Mouse (Mus musculus): Measurements from ENCODE around the gene Irgq.

Gene Irgq

DNA sequence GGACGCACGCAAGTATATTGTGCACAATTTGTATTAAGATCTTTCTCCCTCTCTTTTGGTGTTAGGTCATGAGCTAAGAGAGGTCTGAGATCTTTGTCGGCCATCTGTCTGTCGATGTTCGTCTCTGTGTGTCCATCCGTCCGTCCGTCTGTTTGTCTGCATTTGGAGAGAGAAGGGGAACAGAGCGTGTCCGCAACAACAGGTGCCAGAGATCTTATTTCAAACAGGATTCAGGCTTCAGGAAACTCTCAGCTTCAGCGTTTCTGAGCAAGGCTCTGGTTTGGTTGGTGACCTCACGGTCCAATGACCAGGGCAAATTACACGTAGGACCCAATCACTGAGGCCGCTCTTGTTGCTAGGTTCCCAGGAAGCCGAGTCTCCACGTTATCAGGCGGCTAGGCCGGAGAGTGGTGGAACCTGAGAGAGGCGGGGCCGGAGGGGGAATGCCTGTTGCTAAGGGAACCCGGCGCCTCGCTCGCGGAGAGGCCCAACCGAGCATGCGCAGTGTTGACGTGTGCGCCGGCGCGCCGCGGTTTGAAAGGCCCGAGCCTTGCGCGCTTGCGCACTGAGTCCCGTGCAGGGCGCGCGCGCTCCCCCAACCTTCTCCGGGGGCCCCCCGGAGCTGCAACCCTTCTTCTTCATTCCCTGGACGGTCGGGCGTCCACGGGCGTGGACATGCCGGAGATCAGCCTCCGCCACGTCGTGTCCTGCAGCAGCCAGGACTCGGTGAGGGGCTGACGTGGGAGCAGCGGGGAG lies 16.3 kb downstream of the Irgq start:
- DNase-seq (ENCODE audit: low spot score in 2 of 2), result peak; percentile 99

- DNase-seq (ENCODE audit: low spot score in 2 of 2), result no peak
Observed at GRCm38 (mm10) chr7:24547534-24548036, 17.1 kb downstream of the Irgq start.

GRCm38 (mm10) chr7:24551985-24552759 lies 21.7 kb downstream of the Irgq start:
- DNase-seq (ENCODE audit: low spot score in 2 of 2), result no peak

- DNase-seq (ENCODE audit: low spot score in 2 of 2), result no peak
Observed at GRCm38 (mm10) chr7:24555786-24556185, 25.3 kb downstream of the Irgq start.

GRCm38 (mm10) chr7:24561450-24561849 lies 31.0 kb downstream of the Irgq start:
- DNase-seq (ENCODE audit: low spot score in 2 of 2), result no peak

DNA sequence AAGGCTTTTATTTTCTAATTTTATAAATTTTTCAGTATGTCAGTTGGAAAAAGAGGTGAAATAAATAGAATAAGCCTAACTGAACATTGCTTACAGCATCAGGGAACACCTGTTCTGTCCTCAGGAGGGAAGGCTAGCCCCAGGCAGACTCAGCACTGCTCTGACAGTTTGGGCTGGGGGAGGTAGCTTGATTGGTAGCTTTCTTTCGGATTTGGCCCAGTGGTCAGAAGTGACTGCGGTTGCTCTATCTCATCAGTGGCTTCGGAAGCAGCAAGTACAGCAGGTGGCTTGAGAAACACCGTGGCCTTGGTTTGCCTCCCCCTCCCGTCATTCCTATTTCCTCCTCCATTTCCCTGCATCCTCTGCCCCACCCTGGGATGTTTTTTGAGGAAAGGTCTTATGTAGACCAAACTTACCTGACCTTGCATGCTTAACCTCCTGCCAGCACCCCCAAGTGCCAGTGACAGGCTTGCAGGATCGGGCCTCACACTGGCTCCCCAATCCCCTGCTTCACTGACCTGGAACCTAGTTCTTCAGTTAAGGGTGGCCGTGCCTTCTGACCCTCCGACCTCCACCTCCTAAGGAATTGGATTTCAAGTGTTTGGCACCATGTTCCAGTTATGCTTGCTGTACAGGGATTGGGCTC lies 32.8 kb downstream of the Irgq start:
- peak; percentile 53 to 59 for DNase-seq (ENCODE audit: low spot score in 2 of 2)

DNA sequence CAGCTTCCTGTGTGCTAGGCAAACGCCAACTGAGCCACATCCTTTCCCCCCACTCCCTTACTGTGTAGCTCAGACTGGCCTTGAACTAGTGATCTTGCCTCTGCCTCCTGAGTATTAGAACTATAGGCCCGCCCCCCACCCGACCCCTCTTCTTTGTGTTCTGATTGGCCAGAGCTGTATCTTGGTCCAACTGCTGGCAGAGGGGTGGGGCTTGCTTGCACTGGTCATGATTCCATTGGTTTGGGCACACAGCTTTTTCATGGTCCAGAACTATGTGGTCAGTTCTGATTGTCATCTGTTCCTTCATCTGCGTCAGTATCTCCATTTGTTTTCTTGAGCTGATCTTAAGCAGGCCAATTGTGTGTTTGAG lies 33.3 kb downstream of the Irgq start:
- no peak for DNase-seq (ENCODE audit: low spot score in 2 of 2)

DNA sequence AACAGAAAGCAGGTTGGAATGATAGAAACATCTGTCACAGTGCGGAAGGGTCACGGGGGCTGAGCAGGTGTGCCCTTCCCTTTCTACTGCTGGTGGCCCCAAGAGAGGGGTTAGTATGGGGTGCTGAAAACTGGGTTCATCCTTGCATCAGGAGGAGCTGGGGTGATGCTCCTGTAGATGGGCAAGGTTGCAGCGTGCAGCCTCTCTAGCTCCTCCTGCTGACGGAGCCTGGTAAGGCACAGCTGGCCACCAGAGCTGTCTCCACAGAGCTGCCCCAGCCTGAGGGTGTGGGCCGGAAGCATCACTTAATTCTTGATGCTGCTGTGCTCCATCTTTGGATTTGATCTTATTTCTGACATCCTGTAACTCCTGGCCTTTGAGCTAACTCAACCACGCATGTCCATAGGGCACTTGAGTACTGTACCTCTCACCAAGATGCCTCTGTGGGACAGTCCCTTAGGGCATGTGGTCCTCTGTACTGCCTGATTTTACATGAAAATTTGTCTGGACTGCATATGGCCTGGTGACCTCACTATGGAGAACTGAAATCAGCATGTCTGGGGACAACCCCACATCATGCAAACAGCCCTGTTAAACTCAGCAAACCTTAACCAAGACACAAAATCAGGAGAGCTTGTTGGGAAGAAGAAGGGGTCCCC lies 34.2 kb downstream of the Irgq start:
- peak; percentile 81 to 82 for DNase-seq (ENCODE audit: low spot score in 2 of 2)

GRCm38 (mm10) chr7:24565627-24566026 lies 35.1 kb downstream of the Irgq start:
- peak; percentile 42 to 55 for DNase-seq (ENCODE audit: low spot score in 2 of 2)

GRCm38 (mm10) chr7:24566206-24566605 lies 35.7 kb downstream of the Irgq start:
- DNase-seq (ENCODE audit: low spot score in 2 of 2), result no peak

GRCm38 (mm10) chr7:24568512-24568911 lies 38.0 kb downstream of the Irgq start:
- no peak for DNase-seq (ENCODE audit: low spot score in 2 of 2)

DNA sequence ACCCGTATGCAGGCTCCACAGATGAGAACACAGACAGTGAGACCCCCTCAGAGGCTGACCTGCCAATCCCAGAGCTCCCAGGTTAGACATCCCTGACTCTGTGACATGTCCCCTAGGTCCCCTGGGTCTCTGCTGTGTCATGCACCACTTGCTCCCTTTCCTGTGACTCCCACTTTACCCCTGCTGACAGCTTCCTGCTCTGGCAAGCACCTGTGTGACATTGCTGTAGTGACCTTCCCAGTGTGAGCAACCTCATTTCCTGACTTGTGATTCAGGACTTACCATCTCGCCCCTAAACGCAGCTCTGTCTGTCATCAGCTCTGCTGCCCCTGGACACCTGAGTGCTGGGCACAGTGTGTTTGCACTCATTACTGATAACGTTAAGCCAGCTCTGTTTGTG lies 40.6 kb downstream of the Irgq start:
- DNase-seq (ENCODE audit: low spot score in 2 of 2), result no peak

DNA sequence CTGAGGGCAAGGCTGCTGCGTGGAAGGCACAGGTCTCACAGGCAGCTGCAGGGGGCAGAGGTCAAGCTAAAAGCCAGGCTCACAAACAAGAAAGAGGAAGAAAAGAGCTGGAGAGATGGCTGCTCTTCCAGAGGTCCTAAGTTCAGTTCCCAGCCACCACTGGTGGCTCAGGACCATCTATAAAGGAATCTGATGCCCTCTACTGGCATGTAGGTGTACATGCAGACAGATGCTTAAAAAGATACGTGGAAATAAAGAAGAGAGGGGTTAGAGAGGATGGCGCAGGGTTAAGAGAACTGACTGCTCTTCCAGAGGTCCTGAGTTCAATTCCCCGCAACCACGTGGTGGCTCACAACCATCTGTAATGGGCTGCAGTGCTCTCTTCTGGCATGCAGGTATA lies 42.0 kb downstream of the Irgq start:
- DNase-seq (ENCODE audit: low spot score in 2 of 2), result no peak

DNA sequence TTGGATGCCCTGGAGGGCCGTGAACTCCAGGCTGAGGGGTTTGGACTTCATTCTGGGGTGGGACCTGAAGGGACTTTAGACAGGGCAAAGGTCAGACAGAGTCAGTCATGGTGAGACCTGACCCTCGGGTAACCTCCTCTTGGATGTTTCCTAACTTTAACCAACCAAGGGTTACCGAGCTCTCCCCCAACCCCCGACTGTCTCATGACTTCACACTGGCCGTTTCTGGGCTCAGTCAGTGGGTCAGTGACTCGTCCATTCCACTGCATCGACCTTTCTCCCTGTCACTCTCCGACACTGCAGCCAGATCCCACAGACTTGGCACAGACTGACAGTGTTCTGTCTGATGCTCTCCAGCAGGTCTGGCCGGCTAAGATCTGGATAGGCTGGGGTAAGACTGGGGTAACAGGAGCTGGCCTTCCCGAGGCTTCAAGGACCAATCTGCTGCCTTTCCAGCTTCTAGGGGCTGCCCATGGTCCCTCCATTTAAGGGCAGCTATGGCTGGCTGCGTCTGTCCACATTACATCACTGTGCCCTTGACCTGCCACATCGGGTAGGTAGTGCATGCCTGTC lies 43.8 kb downstream of the Irgq start:
- DNase-seq (ENCODE audit: low spot score in 2 of 2), result no peak

DNA sequence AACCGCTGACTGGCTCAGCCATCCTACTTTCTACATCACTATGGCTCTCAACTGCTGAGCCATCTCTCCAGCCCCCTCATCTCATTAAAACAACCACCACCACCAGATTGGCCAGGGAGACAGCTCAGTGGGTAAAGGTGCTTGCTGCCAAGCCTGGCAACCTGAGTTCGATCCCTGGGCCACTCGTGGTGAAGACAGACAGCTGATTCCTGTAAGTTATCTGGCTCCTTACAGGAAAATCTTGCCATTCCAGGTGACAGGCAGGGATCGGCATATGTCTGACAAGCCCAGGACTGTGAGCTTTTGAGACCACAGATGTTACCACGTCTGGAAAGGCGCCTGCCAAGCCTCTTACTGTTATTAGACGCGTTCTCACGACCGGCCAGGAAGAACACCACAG lies 47.3 kb downstream of the Irgq start:
- DNase-seq (ENCODE audit: low spot score in 2 of 2), result no peak

DNA sequence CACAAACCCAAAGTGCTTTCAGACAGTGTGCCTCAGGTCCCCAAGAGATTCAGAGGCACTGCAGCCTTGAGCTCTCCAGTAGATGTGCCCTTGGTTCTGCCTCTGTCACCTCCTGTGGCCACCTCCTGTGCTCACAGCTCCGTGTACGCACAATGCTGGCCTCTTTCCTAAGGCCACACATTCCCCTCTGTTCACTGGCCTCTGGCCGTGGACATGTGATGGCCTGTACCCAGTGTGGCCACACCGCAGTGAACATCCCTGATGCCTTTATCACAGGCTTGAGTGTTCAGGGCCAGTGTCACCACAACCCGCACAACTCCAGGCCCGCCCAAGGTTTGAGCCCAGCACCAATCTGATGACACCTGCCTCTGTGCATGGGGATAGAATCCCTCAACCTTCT lies 54.4 kb downstream of the Irgq start:
- DNase-seq (ENCODE audit: low spot score in 2 of 2), result no peak

DNA sequence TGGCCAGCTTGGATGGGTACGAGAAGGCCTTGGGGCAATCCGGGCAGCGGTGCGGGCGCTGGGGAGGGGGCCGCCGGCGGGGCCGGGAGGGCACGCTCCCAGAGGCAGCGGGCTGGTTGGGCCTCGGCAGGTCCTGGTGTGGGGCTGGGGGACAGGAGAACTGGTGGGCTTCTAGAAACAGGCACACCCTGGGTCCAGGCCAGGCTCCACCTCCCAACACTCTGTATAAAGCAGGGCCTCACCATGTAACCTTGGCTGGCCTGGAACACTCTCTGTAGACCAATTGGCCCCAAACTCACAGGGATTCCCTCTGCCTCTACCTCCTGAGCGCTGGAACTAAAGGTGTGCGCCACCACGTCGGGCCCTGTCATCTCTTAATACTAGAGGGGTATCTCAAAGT lies 55.5 kb downstream of the Irgq start:
- no peak for DNase-seq (ENCODE audit: low spot score in 2 of 2)

DNA sequence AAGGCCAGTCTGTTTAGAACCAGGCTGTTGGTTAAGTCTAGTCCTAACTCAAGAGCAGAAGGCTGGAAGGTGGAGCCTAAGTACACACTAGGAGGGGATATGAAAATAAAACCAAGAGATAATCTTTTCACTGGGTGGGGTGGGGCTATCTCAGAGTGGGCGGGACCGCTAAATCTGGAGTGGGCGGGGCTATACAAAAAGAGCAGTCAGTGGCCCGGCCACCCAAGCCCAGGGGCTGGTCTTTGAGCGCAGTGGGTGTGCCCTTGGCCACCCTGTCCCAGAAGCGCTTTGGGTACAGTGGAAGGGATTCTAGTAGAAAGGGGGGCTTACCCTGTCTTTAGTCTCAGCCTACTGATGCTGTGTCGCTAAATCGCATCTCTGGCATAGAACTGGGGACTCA lies 56.3 kb downstream of the Irgq start:
- no peak for DNase-seq (ENCODE audit: low spot score in 2 of 2)

GRCm38 (mm10) chr7:24587330-24588105 lies 57.0 kb downstream of the Irgq start, which contains the start of the genes Ethe1 and Zfp575:
Gene Ethe1, plus strand, starts transcription at chr7:24587543.
Gene Zfp575, minus strand, starts transcription at chr7:24587641.
- DNase-seq (ENCODE audit: low spot score in 2 of 2), result no peak

Measured in spleen, postnatal 36 days (tissue).